Mouse (Mus musculus) thymus, adult 18-20 months (tissue): ENCODE data around the gene Unc5c.

Source experiments
- DNase-seq, 2 experiments: peaks; one replicate each; pipeline ENCODE4 v3.0.0; 2022; ENCODE audit warnings: mixed read lengths in 2 of 2

The Unc5c gene

GRCm38 (mm10) chr3:141819331-141819941, 354.4 kb downstream of the Unc5c start:
- DNase-seq = no peak

DNA sequence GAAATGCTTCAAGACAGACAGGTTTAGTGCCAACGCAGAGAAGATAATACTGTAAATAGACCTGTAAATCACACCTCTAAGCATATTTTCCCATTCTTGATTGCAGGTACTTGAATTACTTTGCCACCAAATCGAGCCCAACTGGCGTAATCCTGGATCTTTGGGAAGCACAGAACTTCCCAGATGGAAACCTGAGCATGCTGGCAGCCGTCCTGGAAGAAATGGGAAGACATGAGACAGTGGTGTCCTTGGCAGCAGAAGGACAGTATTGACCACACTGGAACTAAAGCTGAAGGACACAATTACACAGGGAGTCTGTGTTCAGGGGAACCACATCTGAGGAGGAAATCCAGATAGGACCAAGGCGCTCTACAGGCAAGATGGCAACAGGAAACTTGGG, 363.3 kb downstream of the Unc5c start:
- no peak for DNase-seq

GRCm38 (mm10) chr3:141831135-141831534, 366.1 kb downstream of the Unc5c start:
- no peak for DNase-seq

- no peak for DNase-seq
Measured at GRCm38 (mm10) chr3:141838864-141839263, 373.8 kb downstream of the Unc5c start.

GRCm38 (mm10) chr3:141849206-141849605, 384.2 kb downstream of the Unc5c start:
- DNase-seq = no peak

GRCm38 (mm10) chr3:141850141-141850540, 385.1 kb downstream of the Unc5c start:
- no peak for DNase-seq

DNA sequence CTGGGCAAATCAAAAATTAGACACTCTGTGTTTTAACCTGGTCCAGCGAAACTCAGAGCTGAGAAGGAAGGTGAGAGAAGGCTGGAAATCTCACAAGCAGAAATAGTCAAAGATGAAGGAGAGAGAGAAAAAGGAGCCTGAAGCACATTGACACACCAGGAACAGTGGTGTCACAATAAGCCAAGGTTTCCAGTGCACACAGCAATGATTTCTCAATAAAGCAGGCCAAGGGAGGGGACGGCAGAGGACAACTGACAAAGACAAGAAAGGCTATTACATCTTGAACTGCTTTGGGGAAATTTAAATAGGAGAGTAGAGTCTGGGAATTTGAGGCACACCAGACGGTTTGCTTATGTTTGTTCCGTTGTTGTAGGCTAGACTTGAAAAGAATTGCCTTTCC, 389.3 kb downstream of the Unc5c start:
- no peak for DNase-seq

- DNase-seq = no peak
Measured at GRCm38 (mm10) chr3:141857123-141857522, 392.1 kb downstream of the Unc5c start.

GRCm38 (mm10) chr3:141862816-141863461, 397.9 kb downstream of the Unc5c start:
- no peak for DNase-seq

- DNase-seq = no peak
Measured at GRCm38 (mm10) chr3:141871805-141872204, 406.8 kb downstream of the Unc5c start.

- no peak for DNase-seq
Measured at GRCm38 (mm10) chr3:141872337-141873042, 407.5 kb downstream of the Unc5c start.

DNA sequence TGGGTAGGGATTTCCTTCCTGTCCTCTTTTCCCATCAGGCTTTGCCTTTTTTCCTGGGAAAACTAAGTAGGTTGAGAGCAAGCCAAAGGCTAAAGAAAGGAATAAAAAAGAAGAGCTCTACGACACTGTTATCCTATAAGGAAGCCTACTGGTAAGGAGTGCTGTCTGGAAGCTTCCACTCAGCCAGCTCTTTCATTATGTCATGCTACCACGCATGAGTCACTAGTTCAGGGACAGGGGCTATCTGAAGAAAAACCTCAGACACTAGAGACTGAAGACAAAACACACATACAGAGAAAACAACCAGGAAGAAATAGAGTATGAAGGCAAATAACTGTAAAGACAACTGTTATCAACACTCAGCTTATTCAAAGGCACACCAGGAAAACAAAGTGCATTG, 417.5 kb downstream of the Unc5c start:
- no peak for DNase-seq

DNA sequence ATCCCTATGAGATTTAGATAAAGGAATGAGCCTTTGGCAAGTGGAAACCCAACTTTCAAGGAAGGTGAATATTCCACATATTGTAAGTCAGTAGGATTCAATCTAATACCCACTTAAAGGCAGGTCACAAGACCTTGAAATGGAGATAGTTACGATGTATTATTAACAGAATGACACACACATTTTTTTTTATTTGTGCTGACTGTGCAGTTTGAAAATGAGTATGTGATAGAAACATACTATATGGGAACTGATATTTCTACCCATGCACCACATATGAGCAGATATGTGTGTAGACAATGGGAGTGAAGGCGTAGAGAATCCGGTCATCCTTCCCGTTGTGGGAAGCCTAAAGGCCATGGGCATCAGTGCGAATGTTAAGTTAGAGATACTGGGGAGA, 419.2 kb downstream of the Unc5c start:
- DNase-seq = no peak
